Mouse (Mus musculus) monocyte, adult 5-6 weeks (primary cell): ENCODE measurements at regions not wholly inside any gene's neighbourhood (a gene's known extent, or its start where the extent isn't known, plus 50 kb on each side); places are given as distances from the start of the nearest gene placed in this dataset.

Source experiments
- ATAC-seq: fragments of 153-309, 156-312 bp; replicated peaks from 2 replicates; pipeline ENCODE4 v1.8.0; 2017; ENCODE audit warnings: mild to moderate bottlenecking; ENCODE audit not compliant: low TSS enrichment, insufficient number of reproducible peaks, severe bottlenecking, poor library complexity, low FRiP score

- no peak for ATAC-seq
Measured at GRCm38 (mm10) chr5:91843044-91843443, 119.8 kb downstream of the Rchy1 start.

GRCm38 (mm10) chr5:91841066-91841465 lies 121.8 kb downstream of the Rchy1 start:
- no peak for ATAC-seq

- ATAC-seq, result no peak
Measured at GRCm38 (mm10) chr5:91828481-91828880, 134.4 kb downstream of the Rchy1 start.

GRCm38 (mm10) chr5:91826636-91827035 lies 136.2 kb downstream of the Rchy1 start:
- ATAC-seq, result no peak

- no peak for ATAC-seq
Measured at GRCm38 (mm10) chr5:91822844-91823576, 139.9 kb downstream of the Rchy1 start.

- no peak for ATAC-seq
Measured at GRCm38 (mm10) chr5:91818800-91819199, 144.1 kb downstream of the Rchy1 start.

GRCm38 (mm10) chr5:91818195-91818594 lies 144.7 kb downstream of the Rchy1 start:
- ATAC-seq, result no peak

- no peak for ATAC-seq
Measured at GRCm38 (mm10) chr5:91816376-91816950, 146.4 kb downstream of the Rchy1 start.

- no peak for ATAC-seq
Measured at GRCm38 (mm10) chr5:91814956-91815355, 147.9 kb downstream of the Rchy1 start.

GRCm38 (mm10) chr5:91814417-91814762 lies 148.5 kb downstream of the Rchy1 start:
- no peak for ATAC-seq

GRCm38 (mm10) chr5:91813547-91814416 lies 149.1 kb downstream of the Rchy1 start:
- ATAC-seq, result no peak

- no peak for ATAC-seq
Measured at GRCm38 (mm10) chr5:91807070-91808065, 155.5 kb downstream of the Rchy1 start.

- ATAC-seq, result no peak
Measured at GRCm38 (mm10) chr5:91801297-91801980, 161.4 kb downstream of the Rchy1 start.

GRCm38 (mm10) chr5:91797362-91797761 lies 165.5 kb downstream of the Rchy1 start:
- no peak for ATAC-seq

GRCm38 (mm10) chr5:91792732-91793131 lies 170.1 kb downstream of the Rchy1 start:
- ATAC-seq, result no peak

GRCm38 (mm10) chr5:91790412-91790811 lies 172.5 kb downstream of the Rchy1 start:
- no peak for ATAC-seq

GRCm38 (mm10) chr5:91783966-91784365 lies 178.9 kb downstream of the Rchy1 start:
- ATAC-seq, result no peak

- ATAC-seq, result no peak
Measured at GRCm38 (mm10) chr5:91776971-91777370, 185.9 kb downstream of the Rchy1 start.
